Mouse (Mus musculus) heart, adult 8-10 months (tissue): Measurements from ENCODE around the gene Mfsd8. TPM values are rescaled to one million over a fixed set of nuclear protein-coding genes. Genes with fewer than 3 reads are reported as not detected.
"Not testable (repeated sequence)": the region's sequence is repeated elsewhere in the genome, so short reads cannot be mapped to it uniquely, and the experiment has no call there.

Experiments used
- DNase-seq: peaks from one replicate; pipeline ENCODE4 v3.0.0; 2022; ENCODE audit warnings: low spot score
- total RNA-seq, 4 experiments: library from RNA; stranded (reverse); gene quantifications; 2 replicates each; pipeline ENCODE4 v1.2.4; 2022

Mfsd8 gene
- 10 to 100 TPM; 18.8 to 23.6 (median 21.8) TPM for total RNA-seq

DNA sequence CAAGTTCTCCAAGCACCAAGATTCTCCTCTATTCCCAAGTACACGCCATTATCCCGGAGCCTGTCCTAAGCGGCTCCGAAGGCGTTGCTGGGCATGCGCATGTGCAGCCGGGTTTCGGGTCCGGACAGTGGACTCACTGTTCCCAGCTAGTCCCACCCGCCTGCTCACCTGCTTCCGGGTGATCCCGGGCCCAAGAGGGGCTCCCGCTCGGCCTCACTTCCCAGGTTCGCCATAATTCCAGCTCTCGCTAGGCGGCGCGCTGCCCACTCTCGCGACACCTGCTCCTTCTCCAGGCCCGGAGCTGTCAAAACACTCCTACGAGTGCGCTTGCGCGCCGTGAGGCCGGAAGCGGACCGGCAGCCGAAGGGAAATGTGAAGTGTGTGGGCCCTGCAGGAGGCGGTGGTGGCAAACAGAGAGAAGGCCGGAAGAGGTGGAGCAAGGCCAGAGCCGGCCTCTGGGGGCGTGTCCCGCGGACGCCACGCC lies at the start of gene Mfsd8:
TSS of gene Mfsd8 (minus strand) at position 414 of the 484 bp plus-strand sequence.
- peak; percentile 94 for DNase-seq

DNA sequence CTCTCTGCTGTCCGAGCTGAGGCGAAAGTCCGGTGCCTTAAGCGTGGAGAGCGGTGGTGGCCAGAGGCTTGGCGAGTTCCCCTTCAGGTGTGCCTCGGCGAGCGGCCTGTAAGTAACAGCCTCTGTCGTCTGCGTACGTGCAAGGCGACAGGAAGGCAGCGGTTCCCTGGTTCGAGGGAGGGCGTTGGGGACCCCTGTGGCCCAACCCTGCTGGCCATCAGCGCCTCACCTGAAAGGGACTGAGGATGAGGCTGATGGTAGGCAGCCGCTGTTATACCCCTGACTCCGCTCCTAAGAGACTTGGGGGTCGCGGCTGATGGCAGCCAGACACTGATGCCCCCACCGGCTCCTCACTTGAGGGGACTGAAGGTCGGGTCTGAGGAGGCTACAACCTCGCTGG lies 47.6 kb upstream of the Mfsd8 start:
- not testable (repeated sequence) for DNase-seq

DNA sequence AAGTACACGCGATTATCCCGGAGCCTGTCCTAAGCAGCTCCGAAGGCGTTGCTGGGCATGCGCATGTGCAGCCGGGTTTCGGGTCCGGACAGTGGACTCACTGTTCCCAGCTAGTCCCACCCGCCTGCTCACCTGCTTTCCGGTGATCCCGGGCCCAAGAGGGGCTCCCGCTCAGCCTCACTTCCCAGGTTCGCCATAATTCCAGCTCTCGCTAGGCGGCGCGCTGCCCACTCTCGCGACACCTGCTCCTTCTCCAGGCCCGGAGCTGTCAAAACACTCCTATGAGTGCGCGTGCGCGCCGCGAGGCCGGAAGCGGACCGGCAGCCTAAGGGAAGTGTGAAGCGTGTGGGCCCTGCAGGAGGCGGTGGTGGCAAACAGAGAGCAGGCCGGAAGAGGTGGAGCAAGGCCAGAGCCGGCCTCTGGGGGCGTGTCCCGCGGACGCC lies 47.2 kb upstream of the Mfsd8 start:
- peak; percentile 97 for DNase-seq

DNA sequence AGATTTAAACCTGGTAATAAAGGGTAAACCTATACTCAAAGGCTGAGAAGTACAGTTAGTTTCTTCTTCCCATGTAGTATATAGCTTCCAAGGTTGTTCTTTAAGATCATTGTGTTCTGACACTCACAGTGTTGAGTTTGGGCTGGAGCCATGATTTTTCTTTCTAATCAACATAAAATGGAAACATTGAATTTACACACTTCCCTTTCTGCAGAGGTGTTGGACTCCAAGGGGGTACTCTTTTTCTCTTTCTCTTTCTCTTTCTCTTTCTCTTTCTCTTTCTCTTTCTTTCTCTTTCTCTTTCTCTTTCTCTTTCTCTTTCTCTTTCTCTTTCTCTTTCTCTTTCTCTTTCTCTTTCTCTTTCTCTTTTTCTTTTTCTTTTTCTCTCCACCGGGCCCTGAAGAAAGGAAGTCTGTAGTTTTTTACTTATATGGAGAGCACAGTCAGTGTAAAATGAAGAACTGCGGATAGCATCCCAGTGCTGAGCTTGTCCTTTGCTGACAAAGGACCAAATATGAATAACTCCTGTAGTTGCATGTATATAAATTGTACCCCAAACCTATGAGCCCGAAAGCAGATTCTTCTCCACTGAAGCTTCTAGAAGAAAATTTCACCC lies 6.5 kb upstream of the Mfsd8 start:
- not testable (repeated sequence) for DNase-seq

DNA sequence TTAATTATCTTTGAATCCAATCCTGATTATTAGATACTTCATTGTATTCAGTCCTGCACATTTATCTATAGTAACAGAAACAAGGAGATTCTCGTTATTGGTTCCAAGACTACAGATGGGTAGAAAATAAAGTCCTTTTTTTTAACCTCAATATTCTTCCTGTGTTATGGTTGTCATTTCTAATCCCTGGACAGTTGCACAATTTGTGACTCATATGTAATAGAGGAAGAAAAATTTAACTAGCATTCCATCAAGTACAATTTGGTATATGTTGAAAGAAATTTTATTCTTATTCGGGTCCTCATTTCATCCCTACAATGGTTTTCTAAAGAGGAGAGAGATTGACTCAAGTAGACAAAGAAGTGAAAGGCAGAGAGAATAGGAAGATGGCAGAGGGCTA lies 1.2 kb upstream of the Mfsd8 start:
- DNase-seq = not testable (repeated sequence)

DNA sequence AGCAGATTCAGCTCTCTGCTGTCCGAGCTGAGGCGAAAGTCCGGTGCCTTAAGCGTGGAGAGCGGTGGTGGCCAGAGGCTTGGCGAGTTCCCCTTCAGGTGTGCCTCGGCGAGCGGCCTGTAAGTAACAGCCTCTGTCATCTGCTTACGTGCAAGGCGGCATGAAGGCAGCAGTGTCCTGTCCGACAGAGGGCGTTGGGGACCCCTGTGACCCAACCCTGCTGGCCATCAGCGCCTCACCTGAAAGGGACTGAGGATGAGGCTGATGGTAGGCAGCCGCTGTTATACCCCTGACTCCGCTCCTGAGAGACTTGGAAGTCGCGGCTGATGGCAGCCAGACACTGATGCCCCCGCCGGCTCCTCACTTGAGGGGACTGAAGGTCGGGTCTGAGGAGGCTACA lies 332 bp upstream of the Mfsd8 start:
- peak; percentile 31 for DNase-seq

DNA sequence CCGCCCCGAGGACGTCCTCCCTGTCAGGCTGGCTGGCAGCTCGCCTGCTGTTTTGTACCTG lies 101 bp upstream of the Mfsd8 start, which contains the start of gene Abhd18:
TSS of gene Abhd18 (plus strand) at position 14 of the 61 bp plus-strand sequence.
- DNase-seq = not testable (repeated sequence)

DNA sequence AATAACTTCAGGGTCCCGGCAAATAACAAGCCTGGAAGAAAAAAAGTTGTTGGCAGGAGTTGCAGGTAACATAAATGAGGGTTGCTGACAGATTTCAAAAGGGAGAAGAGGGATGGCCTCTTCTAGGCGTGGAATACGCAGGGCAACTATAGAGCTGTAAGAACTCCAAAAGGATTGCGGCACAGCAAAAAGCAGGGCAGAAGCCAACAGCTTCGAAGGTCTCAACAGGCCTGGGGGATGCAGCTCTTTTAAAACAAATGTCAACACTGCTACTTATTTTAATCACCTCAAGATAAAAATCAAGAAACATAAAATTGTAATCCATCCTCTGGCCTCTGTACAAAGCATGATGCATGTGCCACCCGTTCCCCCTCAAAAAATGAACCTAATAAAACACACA lies 1.2 kb downstream of the Mfsd8 start:
- not testable (repeated sequence) for DNase-seq

DNA sequence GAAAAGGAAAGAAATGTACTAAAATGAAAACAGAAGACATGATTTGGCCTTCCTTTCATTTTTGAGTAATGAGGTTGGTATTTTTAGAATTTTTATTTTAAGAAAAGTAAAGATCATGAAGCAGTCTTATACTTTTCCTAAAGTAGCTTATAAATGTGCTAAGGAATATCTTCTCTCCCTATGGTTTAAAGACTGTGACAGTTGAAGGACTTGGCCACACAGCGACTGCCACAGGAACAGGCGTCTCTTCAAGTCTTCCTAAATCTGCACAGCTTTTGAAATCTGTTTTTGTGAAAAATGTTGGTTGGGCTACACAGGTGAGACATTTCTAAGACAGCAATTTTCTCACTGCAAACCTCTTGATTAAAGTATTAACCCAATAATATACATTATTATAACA lies 33.4 kb downstream of the Mfsd8 start:
- DNase-seq = no peak

DNA sequence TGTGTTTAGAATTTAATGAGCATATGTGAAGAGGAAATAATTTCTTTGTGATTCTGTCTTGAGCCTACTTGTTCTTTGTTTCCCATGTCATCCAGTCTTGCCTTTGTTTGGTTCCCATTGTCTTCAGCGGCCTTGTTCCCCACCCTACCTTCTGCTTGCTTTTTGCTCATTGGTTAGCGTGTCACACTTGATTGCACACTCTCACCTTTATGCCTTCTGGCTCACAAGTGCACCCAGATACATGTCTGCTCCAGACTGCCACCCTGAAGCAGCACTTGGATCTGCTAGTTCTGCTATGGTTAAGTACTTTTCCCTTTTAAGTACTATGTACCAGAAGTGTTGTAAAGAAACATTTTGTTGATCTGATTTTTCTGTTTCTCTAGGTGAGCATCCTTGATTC lies 36.8 kb downstream of the Mfsd8 start:
- DNase-seq = no peak

DNA sequence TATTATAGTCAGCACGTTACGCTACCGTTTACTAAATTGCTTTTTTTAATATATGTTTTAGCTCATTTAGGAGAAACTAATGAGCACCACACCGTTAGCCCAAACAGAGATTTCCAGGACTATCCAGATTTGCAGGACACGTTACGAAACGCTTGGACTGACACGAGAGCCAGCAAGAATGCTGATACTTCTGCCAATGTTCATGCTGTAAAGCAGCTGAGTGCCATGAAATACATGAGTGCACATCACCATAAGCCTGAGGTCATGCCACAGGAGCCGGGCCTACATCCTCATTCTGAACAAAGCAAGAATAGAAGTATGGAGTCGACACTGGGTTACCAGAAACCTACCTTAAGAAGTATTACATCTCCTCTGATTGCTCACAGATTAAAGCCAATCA lies 38.0 kb downstream of the Mfsd8 start:
- DNase-seq = no peak

DNA sequence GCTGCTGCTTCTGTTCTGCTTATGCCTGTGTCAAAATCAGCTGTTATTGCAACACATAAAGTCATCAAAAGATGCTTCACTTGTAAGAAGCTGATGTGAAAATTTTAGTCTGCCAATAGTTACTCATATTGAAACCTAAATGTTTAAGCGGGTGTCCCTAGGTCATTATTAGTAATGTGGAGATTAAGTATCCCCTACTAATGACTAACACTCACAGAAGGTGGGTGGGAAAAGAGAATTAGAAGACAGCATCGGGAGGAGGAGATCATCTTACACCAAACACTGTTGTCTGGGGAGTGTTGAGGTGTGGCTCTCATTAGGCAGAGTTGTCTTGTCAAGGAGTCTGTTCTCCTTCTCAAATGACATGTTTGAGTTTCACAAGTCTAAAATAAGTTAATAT lies 39.8 kb downstream of the Mfsd8 start:
- no peak for DNase-seq

DNA sequence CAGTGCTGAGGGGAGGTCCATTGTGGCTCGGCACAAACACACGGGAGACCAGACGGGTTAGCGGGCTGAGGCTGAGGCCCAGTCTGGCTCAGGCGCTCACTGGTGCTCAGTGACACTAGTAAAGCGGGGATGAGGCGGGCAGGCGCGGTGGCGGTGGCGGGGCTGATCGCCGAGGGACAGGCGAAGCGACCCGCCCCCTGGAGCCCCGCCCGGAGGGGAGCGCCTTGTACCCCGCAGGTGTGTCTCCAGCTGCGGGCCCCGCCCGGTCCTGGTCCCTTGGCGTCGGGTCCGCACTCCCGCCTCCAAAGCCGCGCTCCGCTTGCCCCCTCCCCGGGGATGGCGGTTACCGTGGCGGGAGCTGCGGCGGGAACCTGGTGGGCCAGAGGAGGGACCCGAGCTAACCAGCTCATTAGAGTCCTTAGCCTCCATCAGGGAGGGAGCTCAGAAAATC lies 46.3 kb downstream of the Mfsd8 start:
- DNase-seq = no peak

DNA sequence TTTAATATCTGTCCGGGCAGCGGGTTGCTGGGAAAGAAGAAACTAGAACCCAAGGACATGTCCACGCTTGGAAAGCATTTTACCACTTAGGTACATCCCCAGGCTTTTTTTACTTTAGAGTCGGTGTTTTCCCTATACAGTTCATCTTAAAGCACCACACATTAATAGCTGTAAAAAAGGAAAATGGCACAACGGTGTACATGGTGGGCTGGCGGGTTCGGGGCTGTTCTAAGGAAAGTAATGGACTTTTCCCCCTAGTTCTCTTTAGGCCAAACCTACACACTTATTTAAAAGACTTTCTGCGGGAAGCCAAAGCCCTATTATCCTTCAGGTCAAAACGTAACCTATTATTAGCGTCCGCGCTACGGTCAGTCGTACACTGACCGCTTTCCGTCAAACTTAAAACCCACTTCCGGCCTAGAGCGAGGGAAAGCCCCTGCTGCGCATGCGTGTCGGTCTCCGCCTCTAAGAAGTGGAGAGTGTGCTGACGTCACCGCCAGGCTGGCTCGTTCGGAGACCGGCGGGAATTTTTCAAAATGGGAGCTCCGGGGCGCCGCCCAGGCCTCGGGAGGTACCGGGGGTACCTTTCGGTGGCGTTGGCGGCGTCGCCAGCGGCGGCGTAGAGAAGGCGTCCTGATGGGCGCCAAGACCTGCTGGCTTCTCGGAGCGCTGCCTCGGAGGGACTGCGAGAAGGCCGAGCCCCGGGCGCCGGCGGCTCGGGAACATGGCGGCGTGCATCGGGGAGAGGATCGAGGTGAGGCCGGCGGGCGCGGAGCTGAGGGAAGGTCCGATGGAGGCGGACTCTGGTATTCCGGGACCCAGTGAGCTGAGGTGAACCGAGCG lies 46.9 kb downstream of the Mfsd8 start, which contains the start of gene Plk4:
TSS of gene Plk4 (plus strand) at position 490 of the 843 bp plus-strand sequence.
- DNase-seq = peak; percentile 96

DNA sequence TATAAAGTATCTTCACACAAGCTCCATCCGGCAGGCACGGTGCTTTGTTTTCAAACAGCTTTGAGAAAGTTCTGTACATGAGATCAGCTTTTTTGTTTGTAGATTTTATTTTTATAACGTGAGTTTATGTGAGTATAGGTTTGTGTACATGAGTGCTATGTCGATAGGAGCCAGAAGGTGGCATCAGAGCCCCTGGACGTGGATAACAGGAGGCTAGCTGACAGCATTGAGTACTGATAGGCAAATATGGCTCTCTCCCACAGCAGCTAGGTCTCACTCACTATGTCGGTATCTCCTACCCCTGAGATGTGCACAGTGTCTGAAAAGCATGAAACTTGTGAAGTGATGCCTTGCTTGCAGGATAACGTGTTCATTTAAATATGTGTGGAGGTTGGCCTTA lies 48.2 kb downstream of the Mfsd8 start:
- peak; percentile 19 for DNase-seq

DNA sequence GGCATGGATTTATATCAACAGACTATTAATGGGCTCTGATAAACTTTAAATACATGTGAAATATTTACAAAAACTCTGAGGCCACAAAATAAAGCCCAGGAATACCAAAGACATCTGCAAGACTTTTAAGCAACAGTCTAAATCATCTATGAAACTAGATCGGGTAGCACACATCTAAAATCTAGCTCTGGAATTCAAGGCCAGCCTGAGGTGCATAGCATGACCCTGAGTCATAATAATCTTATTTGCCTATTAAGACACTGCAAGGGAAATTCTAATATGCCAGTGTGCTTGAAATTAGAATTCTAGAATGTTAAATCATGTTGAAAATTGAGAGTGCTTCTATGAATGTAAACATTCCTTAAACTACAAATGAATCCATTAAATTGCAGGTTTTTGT lies 48.6 kb downstream of the Mfsd8 start:
- DNase-seq = no peak

DNA sequence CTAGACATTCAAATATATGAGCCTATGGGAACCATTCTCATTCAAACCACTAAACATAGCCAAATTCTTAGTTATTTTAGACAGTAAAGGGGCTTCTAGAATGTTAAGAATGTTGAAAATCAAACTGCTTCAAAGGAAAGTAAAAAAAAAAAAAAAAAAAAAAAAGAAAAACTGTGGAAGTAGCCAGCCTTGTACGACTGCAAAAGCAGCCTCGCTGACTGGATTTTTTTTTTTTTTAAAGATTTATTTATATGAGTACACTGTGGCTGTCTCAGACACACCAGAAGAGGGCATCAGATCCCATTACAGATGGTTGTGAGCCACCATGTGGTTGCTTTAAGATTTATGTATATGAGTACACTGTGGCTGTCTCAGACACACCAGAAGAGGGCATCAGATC lies 52.9 kb downstream of the Mfsd8 start:
- DNase-seq = no peak

Other genes with a start within 250 kb of the Mfsd8 start
- under 1 TPM; 0.17 to 0.38 (median 0.28) TPM for gene Slc25a31, start 138.0 kb downstream of the Mfsd8 start, total RNA-seq
- 10 to 100 TPM; 50.2 to 54.8 (median 52.3) TPM for gene Hspa4l, start 102.4 kb downstream of the Mfsd8 start, total RNA-seq
- gene Plk4, start 46.9 kb downstream of the Mfsd8 start, total RNA-seq = 1 to 10 TPM; 1.4 to 2.6 (median 1.8) TPM
- gene Abhd18, start 84 bp upstream of the Mfsd8 start, total RNA-seq = 10 to 100 TPM; 53.1 to 96.0 (median 73.4) TPM
- gene 1700034I23Rik, start 55.7 kb upstream of the Mfsd8 start, total RNA-seq = under 1 TPM in 3 of 4 experiments, not detected in 1; 0.16 to 0.35 (median 0.25) TPM
- 10 to 100 TPM; 59.3 to 71.1 (median 65.5) TPM for gene Larp1b, start 102.9 kb upstream of the Mfsd8 start, total RNA-seq
- gene Pgrmc2, start 236.2 kb upstream of the Mfsd8 start, total RNA-seq = 10 to 100 TPM; 33.9 to 36.7 (median 34.6) TPM